In genomic region chr11:70220323-70220722, GRCm38 (mm10) we compare ENCODE assay signal across 8 mouse cellular contexts. TPM values are rescaled to one million over a fixed set of nuclear protein-coding genes. Genes with fewer than 3 reads are reported as not detected.
DNase-seq lines count a peak whose midpoint lies in the region; ATAC-seq and TF ChIP-seq lines count a peak whose summit lies in the region.

No protein-coding gene starts in this region.

- peak overlapping the region; percentile 82 for H3K4me3 ChIP-seq in cerebellum, adult 2 months (replicated peaks; ENCODE audit: insufficient read depth, low read depth, low read length)
- H3K4me3 ChIP-seq in spleen, adult 2 months (ENCODE audit: extremely low read depth, insufficient read depth, insufficient read length): peak overlapping the region; percentile 71
- H3K4me3 ChIP-seq in intestine, embryonic 15.5 days (replicated peaks): peak overlapping the region; percentile 56
- H3K4me3 ChIP-seq in neural tube, embryonic 13.5 days: peak overlapping the region; percentile 53

- no peak for ATAC-seq in intestine, embryonic 15.5 days
- ATAC-seq in neural tube, embryonic 13.5 days (ENCODE audit: low read depth): no peak

- intact Hi-C loops in left cerebral cortex, postnatal 14 days (cut with DNase I): no loop called here

- no peak for TF ChIP-seq CTCF in cerebellum, adult 2 months (IDR thresholded peaks at IDR 0.05; ENCODE audit: borderline replicate concordance, insufficient read depth, low read depth, low read length)
- TF ChIP-seq CTCF in spleen, adult 2 months (IDR thresholded peaks at IDR 0.05; ENCODE audit: extremely low read depth, insufficient read depth, insufficient read length, insufficient replicate concordance): no peak

- H3K27me3 ChIP-seq in cerebellum, adult 2 months (ENCODE audit: control insufficient read depth, insufficient read depth, low read length): no peaks in the 10 kb centered on the region
- 0 out of 2 replicates have a peak, but pooled peaks cover under 1% of the 10 kb centered on the region for H3K27me3 ChIP-seq in spleen, adult 2 months (ENCODE audit: control insufficient read depth, insufficient read depth, low read length)
- peaks cover 8% of the 10 kb centered on the region for H3K27me3 ChIP-seq in intestine, embryonic 15.5 days (replicated peaks)
- H3K27me3 ChIP-seq in neural tube, embryonic 13.5 days: peaks cover 51% of the 10 kb centered on the region

- H3K4me1 ChIP-seq in cerebellum, adult 2 months (ENCODE audit: control insufficient read depth, insufficient read depth, low read length): peaks cover 10% of the 10 kb centered on the region
- peaks cover 6% of the 10 kb centered on the region; the same call in 1 of the 2 replicates for H3K4me1 ChIP-seq in spleen, adult 2 months (ENCODE audit: control insufficient read depth, insufficient read depth, insufficient read length)
- peaks cover 23% of the 10 kb centered on the region for H3K4me1 ChIP-seq in intestine, embryonic 15.5 days (replicated peaks)
- H3K4me1 ChIP-seq in neural tube, embryonic 13.5 days (replicated peaks): peaks cover 41% of the 10 kb centered on the region

- peak; percentile 70 to 75 for DNase-seq in cerebellum, adult 2 months
- no peak for DNase-seq in cerebellum, adult 9-11 months
- no peak for DNase-seq in spleen, adult 2 months (ENCODE audit: low read depth in 1 of 2, low spot score in 2 of 2)
- DNase-seq in spleen, postnatal 14 days (ENCODE audit: low spot score in 2 of 2): no peak
- no peak for DNase-seq in left cerebral cortex, postnatal 14 days (ENCODE audit: low spot score in 2 of 2)
- DNase-seq in spleen, adult 18-20 months: no peak

- H3K9me3 ChIP-seq in intestine, embryonic 15.5 days: no peaks in the 10 kb centered on the region
- H3K9me3 ChIP-seq in neural tube, embryonic 13.5 days: no peaks in the 10 kb centered on the region

- peak overlapping the region; percentile 88 for H3K27ac ChIP-seq in cerebellum, adult 2 months (ENCODE audit: insufficient read depth, low read length)
- peak overlapping the region; percentile 59 for H3K27ac ChIP-seq in spleen, adult 2 months (ENCODE audit: insufficient read depth, low read length)
- peak overlapping the region; percentile 86 for H3K27ac ChIP-seq in intestine, embryonic 15.5 days
- H3K27ac ChIP-seq in neural tube, embryonic 13.5 days (replicated peaks): peak overlapping the region; percentile 93

- 1% methylated on average over 24 of the region's 24 CpGs for WGBS in cerebellum, adult 2 months
- 5% methylated on average over 24 of the region's 24 CpGs for WGBS in spleen, adult 2 months
- WGBS in intestine, embryonic 15.5 days: 2% methylated on average over 24 of the region's 24 CpGs
- WGBS in neural tube, embryonic 13.5 days: 1% methylated on average over 24 of the region's 24 CpGs

- H3K36me3 ChIP-seq in spleen, adult 2 months (ENCODE audit: control insufficient read depth, insufficient read depth, low read length): no peaks in the 10 kb centered on the region
- no peaks in the 10 kb centered on the region for H3K36me3 ChIP-seq in intestine, embryonic 15.5 days
- peaks cover 22% of the 10 kb centered on the region for H3K36me3 ChIP-seq in neural tube, embryonic 13.5 days

- peak overlapping the region; percentile 95 for H3K4me2 ChIP-seq in intestine, embryonic 15.5 days (replicated peaks)
- H3K4me2 ChIP-seq in neural tube, embryonic 13.5 days: peak overlapping the region; percentile 88

- no peak for TF ChIP-seq POLR2A in cerebellum, adult 2 months (IDR thresholded peaks at IDR 0.05; ENCODE audit: borderline replicate concordance, insufficient read depth, low read length)
- no peak for TF ChIP-seq POLR2A in spleen, adult 2 months (IDR thresholded peaks at IDR 0.05; ENCODE audit: low read depth, low read length)

- H3K9ac ChIP-seq in intestine, embryonic 15.5 days: peak overlapping the region; percentile 67
- peak overlapping the region; percentile 83 for H3K9ac ChIP-seq in neural tube, embryonic 13.5 days

RNA-seq across cellular contexts. Expression of gene Slc16a13, which starts 0.5 kb away (rescaled TPM):
- 8.8 and 11.3 TPM in 2 replicates for polyA plus RNA-seq in cerebellum, adult 2 months (2012; rRNA removed)
- polyA plus RNA-seq in spleen, adult 2 months (2012; rRNA removed): 5.3 and 5.6 TPM in 2 replicates
- 13.2 and 16.0 TPM in 2 replicates for polyA plus RNA-seq in intestine, embryonic 15.5 days (2015; fragmentation: Nextera tagmentation; extraction: Ambion mirVana)
- polyA plus RNA-seq in neural tube, embryonic 13.5 days (2015; fragmentation: Nextera tagmentation; extraction: Ambion mirVana): 14.7 and 15.8 TPM in 2 replicates
- 10 to 100 TPM in 1 of 2 experiments, 1 to 10 TPM in 1; 8.3 to 10.4 TPM for total RNA-seq in left cerebral cortex, postnatal 14 days (2021)

RNA-seq across cellular contexts. Expression of gene Slc16a11, which starts 7.8 kb away (rescaled TPM):
- polyA plus RNA-seq in cerebellum, adult 2 months (2012; rRNA removed): 209 and 244 TPM in 2 replicates
- polyA plus RNA-seq in spleen, adult 2 months (2012; rRNA removed): 0.32 and 0.40 TPM in 2 replicates
- polyA plus RNA-seq in intestine, embryonic 15.5 days (2015; fragmentation: Nextera tagmentation; extraction: Ambion mirVana): 2.9 and 3.7 TPM in 2 replicates
- polyA plus RNA-seq in neural tube, embryonic 13.5 days (2015; fragmentation: Nextera tagmentation; extraction: Ambion mirVana): 3.0 and 3.4 TPM in 2 replicates
- 10 to 100 TPM; 27.2 to 36.8 TPM for total RNA-seq in left cerebral cortex, postnatal 14 days (2021)

RNA-seq across cellular contexts. Expression of gene Bcl6b, which starts 9.3 kb away (rescaled TPM):
- polyA plus RNA-seq in cerebellum, adult 2 months (2012; rRNA removed): 1.1 and 1.4 TPM in 2 replicates
- polyA plus RNA-seq in spleen, adult 2 months (2012; rRNA removed): 3.7 and 5.6 TPM in 2 replicates
- polyA plus RNA-seq in intestine, embryonic 15.5 days (2015; fragmentation: Nextera tagmentation; extraction: Ambion mirVana): 11.1 and 11.9 TPM in 2 replicates
- polyA plus RNA-seq in neural tube, embryonic 13.5 days (2015; fragmentation: Nextera tagmentation; extraction: Ambion mirVana): 6.0 and 6.1 TPM in 2 replicates
- 1 to 10 TPM; 5.1 to 5.3 TPM for total RNA-seq in left cerebral cortex, postnatal 14 days (2021)

RNA-seq across cellular contexts. Expression of gene 0610010K14Rik, which starts 17.4 kb away (rescaled TPM):
- 94.0 and 96.5 TPM in 2 replicates for polyA plus RNA-seq in cerebellum, adult 2 months (2012; rRNA removed)
- polyA plus RNA-seq in spleen, adult 2 months (2012; rRNA removed): 60.0 and 85.5 TPM in 2 replicates
- polyA plus RNA-seq in intestine, embryonic 15.5 days (2015; fragmentation: Nextera tagmentation; extraction: Ambion mirVana): 133 and 138 TPM in 2 replicates
- polyA plus RNA-seq in neural tube, embryonic 13.5 days (2015; fragmentation: Nextera tagmentation; extraction: Ambion mirVana): 161 and 174 TPM in 2 replicates
- 10 to 100 TPM; 41.3 to 54.2 TPM for total RNA-seq in left cerebral cortex, postnatal 14 days (2021)

RNA-seq across cellular contexts. Expression of gene Gm21988, which starts 19.3 kb away (rescaled TPM):
- polyA plus RNA-seq in cerebellum, adult 2 months (2012; rRNA removed): 9.7 and 10.3 TPM in 2 replicates
- 5.1 and 5.8 TPM in 2 replicates for polyA plus RNA-seq in spleen, adult 2 months (2012; rRNA removed)
- polyA plus RNA-seq in intestine, embryonic 15.5 days (2015; fragmentation: Nextera tagmentation; extraction: Ambion mirVana): 8.8 and 10.6 TPM in 2 replicates
- 17.0 and 18.3 TPM in 2 replicates for polyA plus RNA-seq in neural tube, embryonic 13.5 days (2015; fragmentation: Nextera tagmentation; extraction: Ambion mirVana)
- 1 to 10 TPM; 5.9 to 7.3 TPM for total RNA-seq in left cerebral cortex, postnatal 14 days (2021)

Comparison
In these comparisons a context has a peak if more than half of its experiments do, and no peak if none do; other contexts are left out.
1. DNase-seq: peak in cerebellum, adult 2 months (2 of 2); none in cerebellum, adult 9-11 months (single experiment), spleen, adult 2 months (0 of 2), spleen, postnatal 14 days (0 of 2), left cerebral cortex, postnatal 14 days (0 of 2) and spleen, adult 18-20 months (0 of 2).
2. RNA of gene Slc16a11, which starts 7.8 kb away (polyA plus RNA-seq): 209 to 244 TPM in cerebellum, adult 2 months; 3.0 to 3.4 TPM in neural tube, embryonic 13.5 days, 2.9 to 3.7 TPM in intestine, embryonic 15.5 days and 0.32 to 0.40 TPM in spleen, adult 2 months; every median in the first group is over 10 times any median in the second.
3. Peak in every context shown above with its lines, with median percentiles within 50 percentile points of each other: H3K27ac ChIP-seq and H3K4me3 ChIP-seq.